Mouse (Mus musculus) lung, embryonic 16.5 days (tissue): Measurements from ENCODE around the gene Ntrk1. TPM values are rescaled to one million over a fixed set of nuclear protein-coding genes. Genes with fewer than 3 reads are reported as not detected.
"Not testable (repeated sequence)": the region's sequence is repeated elsewhere in the genome, so short reads cannot be mapped to it uniquely, and the experiment has no call there.

Source experiments
- ATAC-seq: fragments of 200-750 bp; cut with Nextera tagmentation; 2 replicates; pipeline ENCODE4 v1.8.0; 2017; ENCODE audit warnings: low read depth, mild to moderate bottlenecking, moderate library complexity
- H3K27ac ChIP-seq: fragments of 300-500 bp; sonication (generic); 2 replicates; pipeline ENCODE4 v1.5.1; 2014; ENCODE audit warnings: mild to moderate bottlenecking, control low read depth, low read length
- H3K27me3 ChIP-seq: fragments of 300-500 bp; sonication (generic); 2 replicates; pipeline ENCODE4 v1.6.1; 2014; ENCODE audit warnings: low read depth, low read length, mixed read lengths; ENCODE audit not compliant: control insufficient read depth, insufficient read depth
- H3K36me3 ChIP-seq: fragments of 300-500 bp; sonication (generic); 2 replicates; pipeline ENCODE4 v1.6.1; 2014; ENCODE audit warnings: low read length; ENCODE audit not compliant: control insufficient read depth, insufficient read depth
- H3K4me1 ChIP-seq: fragments of 300-500 bp; sonication (generic); replicated peaks from 2 replicates; pipeline ENCODE4 v1.6.1; 2014; ENCODE audit warnings: low read length, mixed read lengths; ENCODE audit not compliant: control insufficient read depth, insufficient read depth
- H3K4me2 ChIP-seq: fragments of 300-500 bp; sonication (generic); 2 replicates; pipeline ENCODE4 v1.6.1; 2014; ENCODE audit warnings: low read depth, low read length, control low read depth
- H3K4me3 ChIP-seq: fragments of 300-500 bp; sonication (generic); 2 replicates; pipeline ENCODE4 v1.5.1; 2014; ENCODE audit warnings: mild to moderate bottlenecking, low read length, control low read depth
- H3K9ac ChIP-seq: fragments of 300-500 bp; sonication (generic); 2 replicates; pipeline ENCODE4 v1.6.1; 2014; ENCODE audit warnings: low read length, control low read depth
- H3K9me3 ChIP-seq: fragments of 300-500 bp; sonication (generic); 2 replicates; pipeline ENCODE4 v1.6.1; 2016; ENCODE audit warnings: low read length; ENCODE audit not compliant: control insufficient read depth
- WGBS: fragments of 180-500 bp; shearing (Covaris S2); extraction: QIAGEN DNeasy Blood & Tissue Kit; methylation state at CpG from one replicate; pipeline ENCODE4 v1.1.7; 2014; 5-methylcytosine and 5-hydroxymethylcytosine counted together
- polyA plus RNA-seq: library from polyadenylated mRNA; unstranded; fragments of >200 nt; fragmentation: Nextera tagmentation; extraction: Ambion mirVana; gene quantifications from 2 replicates; pipeline ENCODE4 v1.2.1, GENCODE M21; 2015

The Ntrk1 gene
- 1.5 and 1.6 TPM in 2 replicates for polyA plus RNA-seq

DNA sequence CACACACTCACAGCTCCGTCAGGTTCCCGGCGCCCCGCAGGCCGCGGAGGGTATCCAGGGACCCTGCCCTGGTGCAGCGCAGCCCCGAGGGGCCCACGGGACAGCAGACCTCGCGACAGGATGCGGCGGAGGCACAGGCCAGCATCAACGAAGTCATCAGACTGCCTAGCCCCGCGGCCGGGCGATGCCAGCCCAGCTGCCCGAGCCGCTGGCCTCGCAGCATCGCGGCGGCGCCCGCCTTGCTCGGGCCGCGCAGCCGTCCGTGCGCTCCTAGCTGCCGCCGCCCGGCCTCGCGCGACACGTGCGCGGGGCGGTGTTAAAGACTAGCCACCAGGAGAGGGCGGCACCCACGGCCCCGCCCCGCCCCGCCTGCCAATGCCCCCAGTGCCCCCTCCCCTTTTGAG lies at the start of gene Ntrk1:
TSS of gene Ntrk1 (minus strand) at position 241 of the 404 bp plus-strand sequence.
- H3K27me3 ChIP-seq = peaks cover 93% of the 10 kb centered on the region
- no peak within 1 kb of the TSS for H3K27ac ChIP-seq
- no peaks in the 10 kb centered on the region for H3K36me3 ChIP-seq
- peak within 1 kb of the TSS; percentile 31 for H3K4me3 ChIP-seq
- H3K9ac ChIP-seq = no peak within 1 kb of the TSS
- peaks cover 16% of the 10 kb centered on the region for H3K4me1 ChIP-seq
- no peak for ATAC-seq
- peak within 1 kb of the TSS; percentile 45 for H3K4me2 ChIP-seq
- no peaks in the 10 kb centered on the region for H3K9me3 ChIP-seq
- 2% methylated on average over 41 of the region's 47 CpGs for WGBS

GRCm38 (mm10) chr3:87840858-87841257 lies 45.9 kb upstream of the Ntrk1 start:
- no peaks in the 10 kb centered on the region for H3K36me3 ChIP-seq
- no peak for ATAC-seq
- no peaks in the 10 kb centered on the region for H3K4me1 ChIP-seq
- H3K27ac ChIP-seq = no peak overlapping the region
- H3K9me3 ChIP-seq = no peaks in the 10 kb centered on the region
- no peak overlapping the region for H3K9ac ChIP-seq
- no peak overlapping the region for H3K4me3 ChIP-seq
- H3K4me2 ChIP-seq = no peak overlapping the region
- peaks cover 3% of the 10 kb centered on the region; the same call in 1 of the 2 replicates for H3K27me3 ChIP-seq

DNA sequence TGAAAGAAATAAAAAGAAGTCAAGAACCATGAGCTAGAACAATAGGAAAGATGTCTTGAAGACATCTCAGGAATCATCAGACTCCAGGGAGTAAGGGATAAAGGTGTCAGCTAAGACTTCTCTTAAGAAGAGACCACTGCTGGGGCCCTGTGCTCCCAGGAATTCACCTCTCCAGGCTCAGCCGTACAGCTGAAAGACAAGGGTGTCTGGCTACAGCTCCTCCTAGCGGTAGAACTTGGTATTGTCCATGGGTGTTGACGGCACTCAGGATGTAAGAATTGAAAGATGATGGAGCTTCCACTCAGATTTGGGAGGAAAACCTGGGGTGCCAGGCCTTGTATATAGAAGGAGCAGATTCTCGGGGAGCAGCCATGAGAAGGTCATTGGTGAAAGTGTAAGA lies 43.7 kb upstream of the Ntrk1 start:
- Histone ChIP-seq H3K4me1 (no peaks in the 10 kb centered on the region), H3K9me3 (no peaks in the 10 kb centered on the region), H3K27ac (no peak overlapping the region), H3K9ac (no peak overlapping the region), H3K36me3 (no peaks in the 10 kb centered on the region), H3K4me3 (no peak overlapping the region), H3K4me2 (no peak overlapping the region), H3K27me3 (peaks cover 3% of the 10 kb centered on the region; the same call in 1 of the 2 replicates)
- WGBS = 3% methylated on average over 4 of the region's 4 CpGs
- no peak for ATAC-seq

GRCm38 (mm10) chr3:87833482-87833881 lies 38.5 kb upstream of the Ntrk1 start:
- WGBS = 61% methylated on average over 5 of the region's 5 CpGs
- Histone ChIP-seq H3K9me3 (no peaks in the 10 kb centered on the region), H3K9ac (no peak overlapping the region), H3K4me3 (no peak overlapping the region), H3K36me3 (no peaks in the 10 kb centered on the region), H3K27me3 (no peaks in the 10 kb centered on the region), H3K27ac (no peak overlapping the region), H3K4me2 (no peak overlapping the region), H3K4me1 (no peaks in the 10 kb centered on the region)
- ATAC-seq = no peak

DNA sequence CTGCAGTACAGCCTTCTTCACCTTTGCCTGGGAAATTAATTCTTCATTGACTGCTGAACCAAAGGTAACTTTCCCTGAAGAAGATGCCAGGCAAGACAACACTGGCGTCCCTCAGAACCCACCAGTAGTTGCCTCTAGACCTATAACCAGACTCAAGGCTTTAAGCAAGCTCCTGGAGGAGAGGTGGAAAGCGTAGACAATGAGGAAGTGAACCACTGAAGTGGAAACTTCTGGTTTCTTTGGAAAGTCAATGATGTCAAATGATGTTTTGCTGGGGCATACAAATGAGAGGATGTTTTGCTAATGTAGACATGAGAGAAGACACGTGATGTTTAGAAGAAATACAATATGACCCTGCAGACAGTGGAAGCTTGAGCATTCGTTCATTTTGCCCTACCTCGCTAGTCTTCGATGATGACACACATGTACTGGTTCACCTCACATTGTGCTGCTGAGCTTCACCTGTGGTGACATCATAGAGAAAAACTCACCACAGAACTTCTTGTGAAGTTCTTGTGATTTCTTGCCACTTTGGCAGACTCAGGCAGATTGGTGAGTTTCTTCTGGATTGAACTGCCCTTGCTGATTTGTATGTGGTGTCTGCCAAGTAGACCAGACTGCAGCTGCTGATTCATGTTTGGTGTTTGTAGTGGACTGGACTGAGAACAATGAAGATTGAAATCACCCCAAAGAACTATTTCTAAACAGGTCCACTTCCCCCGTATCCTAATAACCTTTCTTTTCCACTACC lies 37.3 kb upstream of the Ntrk1 start:
- no peaks in the 10 kb centered on the region for H3K9me3 ChIP-seq
- no peaks in the 10 kb centered on the region for H3K36me3 ChIP-seq
- no peak overlapping the region for H3K4me3 ChIP-seq
- no peak overlapping the region for H3K9ac ChIP-seq
- no peak for ATAC-seq
- H3K4me2 ChIP-seq = no peak overlapping the region
- no peaks in the 10 kb centered on the region for H3K27me3 ChIP-seq
- H3K27ac ChIP-seq = no peak overlapping the region
- WGBS = 79% methylated on average over 7 of the region's 7 CpGs
- H3K4me1 ChIP-seq = no peaks in the 10 kb centered on the region

DNA sequence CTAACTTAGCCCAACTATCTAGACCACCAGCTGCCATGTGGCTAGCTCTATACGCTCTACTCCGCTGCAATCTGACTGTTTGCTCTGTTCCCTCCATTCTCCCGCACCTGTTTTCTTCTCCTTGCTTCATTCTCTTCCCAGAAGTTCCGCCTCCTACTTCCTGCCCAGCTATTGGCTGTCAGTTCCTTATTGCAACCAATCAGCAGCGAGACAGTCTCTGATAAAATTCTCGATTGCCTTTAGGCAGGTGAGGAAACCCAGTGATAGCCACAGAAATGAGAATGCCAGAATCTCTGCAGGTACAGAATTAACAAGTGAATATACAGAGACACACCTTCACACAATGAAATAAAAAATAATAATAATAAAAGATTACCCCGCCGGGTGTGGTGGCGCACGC lies 34.1 kb upstream of the Ntrk1 start:
- H3K27ac ChIP-seq = no peak overlapping the region
- no peaks in the 10 kb centered on the region for H3K36me3 ChIP-seq
- H3K4me1 ChIP-seq = no peaks in the 10 kb centered on the region
- ATAC-seq = no peak
- H3K27me3 ChIP-seq = no peaks in the 10 kb centered on the region
- H3K9ac ChIP-seq = no peak overlapping the region
- H3K4me3 ChIP-seq = no peak overlapping the region
- no peaks in the 10 kb centered on the region for H3K9me3 ChIP-seq
- no peak overlapping the region for H3K4me2 ChIP-seq
- 46% methylated on average over 10 of the region's 10 CpGs for WGBS

- Histone ChIP-seq H3K36me3 (no peaks in the 10 kb centered on the region), H3K27ac (no peak overlapping the region), H3K4me1 (no peaks in the 10 kb centered on the region), H3K4me3 (no peak overlapping the region), H3K9me3 (no peaks in the 10 kb centered on the region), H3K27me3 (no peaks in the 10 kb centered on the region), H3K4me2 (no peak overlapping the region), H3K9ac (no peak overlapping the region)
- 42% methylated on average over 4 of the region's 4 CpGs for WGBS
- ATAC-seq = no peak
Observed at GRCm38 (mm10) chr3:87828435-87828834, 33.5 kb upstream of the Ntrk1 start.

GRCm38 (mm10) chr3:87824206-87824605 lies 29.2 kb upstream of the Ntrk1 start, which contains the start of gene Pear1:
TSS of gene Pear1 (minus strand) at chr3:87824306.
- H3K9me3 ChIP-seq, H3K27me3 ChIP-seq, H3K9ac ChIP-seq, H3K4me1 ChIP-seq, H3K4me2 ChIP-seq, H3K4me3 ChIP-seq, ATAC-seq, H3K36me3 ChIP-seq, H3K27ac ChIP-seq: not testable (repeated sequence)
- 73% methylated on average over 1 of the region's 1 CpGs for WGBS

GRCm38 (mm10) chr3:87818226-87818625 lies 23.3 kb upstream of the Ntrk1 start:
- no peak for ATAC-seq
- H3K36me3 ChIP-seq = no peaks in the 10 kb centered on the region
- WGBS = 53% methylated on average over 12 of the region's 12 CpGs
- no peaks in the 10 kb centered on the region for H3K4me1 ChIP-seq
- H3K27ac ChIP-seq = no peak overlapping the region
- H3K4me3 ChIP-seq = no peak overlapping the region
- H3K9ac ChIP-seq = no peak overlapping the region
- peaks cover 15% of the 10 kb centered on the region for H3K27me3 ChIP-seq
- H3K4me2 ChIP-seq = no peak overlapping the region
- H3K9me3 ChIP-seq = no peaks in the 10 kb centered on the region
